Mouse (Mus musculus) MEL (cell line): ENCODE measurements at regions not wholly inside any gene's neighbourhood (a gene's known extent, or its start where the extent isn't known, plus 50 kb on each side); places are given as distances from the start of the nearest gene placed in this dataset.

Experiments
- DNase-seq: peaks from one replicate; pipeline ENCODE4 v3.0.0; 2011; ENCODE audit warnings: low read depth, low spot score
- H3K27ac ChIP-seq: 2 replicates; pipeline ENCODE4 v1.5.1; 2012; ENCODE audit warnings: low read depth, mild to moderate bottlenecking, control low read depth, low read length, moderate library complexity; ENCODE audit not compliant: control insufficient read depth
- H3K27me3 ChIP-seq, 2 experiments: fragments of 150-350 bp in 1 of 2; sonication (generic) in 1 of 2; 2 replicates each; pipeline ENCODE4 v1.6.1; 2012; ENCODE audit warnings: low read length in 2 of 2, mild to moderate bottlenecking in 2 of 2, improper control_type of control experiment in 1 of 2, moderate library complexity in 1 of 2; ENCODE audit not compliant: insufficient read depth in 2 of 2, control insufficient read depth in 1 of 2
- H3K36me3 ChIP-seq, 2 experiments: 2 replicates each; pipeline ENCODE4 v1.6.1; 2012 to 2014; ENCODE audit warnings: low read length in 2 of 2, improper control_type of control experiment in 1 of 2, inconsistent platforms in 1 of 2, mild to moderate bottlenecking in 1 of 2; ENCODE audit not compliant: insufficient read depth in 2 of 2, control insufficient read depth in 1 of 2
- H3K4me1 ChIP-seq, 2 experiments: fragments of 150-350 bp in 1 of 2; sonication (generic) in 1 of 2; 2 replicates each; pipeline ENCODE4 v1.6.1; 2012; ENCODE audit warnings: low read length in 2 of 2, improper control_type of control experiment in 1 of 2, mild to moderate bottlenecking in 1 of 2; ENCODE audit not compliant: insufficient read depth in 2 of 2, control insufficient read depth in 1 of 2
- H3K4me3 ChIP-seq, 2 experiments: fragments of 150-350 bp in 1 of 2; sonication (generic) in 1 of 2; 2 replicates each; pipeline ENCODE4 v1.5.1; 2012; ENCODE audit warnings: low read depth in 2 of 2, low read length in 2 of 2, mild to moderate bottlenecking in 2 of 2, moderate library complexity in 2 of 2, control low read depth in 1 of 2, improper control_type of control experiment in 1 of 2; ENCODE audit not compliant: control insufficient read depth in 1 of 2, insufficient read depth in 1 of 2
- H3K79me2 ChIP-seq: 2 replicates; pipeline ENCODE4 v1.6.1; 2012; ENCODE audit warnings: mild to moderate bottlenecking, low read length, moderate library complexity; ENCODE audit not compliant: control insufficient read depth, poor library complexity, insufficient read depth
- H3K9ac ChIP-seq: 2 replicates; pipeline ENCODE4 v1.6.1; 2012; ENCODE audit warnings: low read depth, mild to moderate bottlenecking, control low read depth, low read length, moderate library complexity; ENCODE audit not compliant: control insufficient read depth, poor library complexity, severe bottlenecking
- H3K9me3 ChIP-seq: fragments of 150-350 bp; sonication (generic); replicated peaks from 2 replicates; pipeline ENCODE4 v1.6.1; 2012; ENCODE audit warnings: mild to moderate bottlenecking, low read length, improper control_type of control experiment, moderate library complexity; ENCODE audit not compliant: insufficient read depth
- CTCF ChIP-seq, 3 experiments: IDR thresholded peaks in 2 of 3; conservative IDR thresholded peaks in 1 of 3; 2 replicates each; pipeline ENCODE4 v1.5.1; 2011 to 2012; ENCODE audit warnings: low read length in 3 of 3, low read depth in 2 of 3, mild to moderate bottlenecking in 2 of 3, improper control_type of control experiment in 1 of 3, inconsistent platforms in 1 of 3, mixed read lengths in 1 of 3, moderate library complexity in 1 of 3; ENCODE audit not compliant: control insufficient read depth in 1 of 3, insufficient read depth in 1 of 3, poor library complexity in 1 of 3, severe bottlenecking in 1 of 3
- ELF1 ChIP-seq: IDR thresholded peaks from 2 replicates; pipeline ENCODE4 v1.6.1; 2014; ENCODE audit warnings: low read depth, mild to moderate bottlenecking, inconsistent platforms, low read length, improper control_type of control experiment, moderate library complexity
- ETS1 ChIP-seq: IDR thresholded peaks from 2 replicates; pipeline ENCODE4 v1.6.1; 2012; ENCODE audit warnings: low read depth, mild to moderate bottlenecking, inconsistent platforms, low read length, improper control_type of control experiment, moderate library complexity
- GABPA ChIP-seq: IDR thresholded peaks from 2 replicates; pipeline ENCODE4 v1.6.1; 2012; ENCODE audit warnings: low read depth, mild to moderate bottlenecking, inconsistent platforms, low read length, improper control_type of control experiment, moderate library complexity
- GATA1 ChIP-seq: IDR thresholded peaks from 2 replicates; pipeline ENCODE4 v1.6.1; 2011; ENCODE audit warnings: low read depth, low read length, improper control_type of control experiment
- HCFC1 ChIP-seq: IDR thresholded peaks from 2 replicates; pipeline ENCODE4 v1.6.1; 2012; ENCODE audit warnings: low read depth, mild to moderate bottlenecking, inconsistent platforms, low read length, improper control_type of control experiment, moderate library complexity
- JUND ChIP-seq: IDR thresholded peaks from 2 replicates; pipeline ENCODE4 v1.6.1; 2011; ENCODE audit warnings: low read depth, mild to moderate bottlenecking, improper control_type of control experiment, low read length
- KAT2A ChIP-seq: conservative IDR thresholded peaks from 2 replicates; pipeline ENCODE4 v1.6.1; 2012; ENCODE audit warnings: low read depth, low read length, improper control_type of control experiment, inconsistent platforms
- MAX ChIP-seq: IDR thresholded peaks from 2 replicates; pipeline ENCODE4 v1.6.1; 2011; ENCODE audit warnings: low read length, improper control_type of control experiment
- MEF2A ChIP-seq: IDR thresholded peaks from 2 replicates; pipeline ENCODE4 v1.6.1; 2014; ENCODE audit warnings: low read depth, mild to moderate bottlenecking, inconsistent platforms, low read length, improper control_type of control experiment; ENCODE audit not compliant: poor library complexity, insufficient replicate concordance, severe bottlenecking; ENCODE audit errors: extremely low read depth
- MXI1 ChIP-seq: IDR thresholded peaks from 2 replicates; pipeline ENCODE4 v1.6.1; 2011; ENCODE audit warnings: mild to moderate bottlenecking, low read depth, low read length, improper control_type of control experiment
- NELFE ChIP-seq: IDR thresholded peaks from 2 replicates; pipeline ENCODE4 v1.6.1; 2011; ENCODE audit warnings: low read depth, low read length, improper control_type of control experiment
- NRF1 ChIP-seq: IDR thresholded peaks from 2 replicates; pipeline ENCODE4 v1.6.1; 2014; ENCODE audit warnings: low read depth, mild to moderate bottlenecking, inconsistent platforms, low read length, improper control_type of control experiment, moderate library complexity; ENCODE audit not compliant: poor library complexity, insufficient read depth, severe bottlenecking
- POLR2A ChIP-seq, 2 experiments: IDR thresholded peaks; 2 replicates each; pipeline ENCODE4 v1.6.1; 2011 to 2012; ENCODE audit warnings: low read length in 2 of 2, mild to moderate bottlenecking in 2 of 2, control low read depth in 1 of 2, improper control_type of control experiment in 1 of 2, low read depth in 1 of 2, moderate library complexity in 1 of 2; ENCODE audit not compliant: control insufficient read depth in 1 of 2, insufficient read depth in 1 of 2, poor library complexity in 1 of 2
- POLR2AphosphoS2 ChIP-seq: IDR thresholded peaks from 2 replicates; pipeline ENCODE4 v1.6.1; 2011; ENCODE audit warnings: low read length, improper control_type of control experiment
- POLR2AphosphoS5 ChIP-seq: IDR thresholded peaks from 2 replicates; pipeline ENCODE4 v1.6.1; 2012; ENCODE audit warnings: low read depth, borderline replicate concordance, mild to moderate bottlenecking, inconsistent platforms, low read length, moderate library complexity, mixed read lengths
- RAD21 ChIP-seq: IDR thresholded peaks from 2 replicates; pipeline ENCODE4 v1.6.1; 2011; ENCODE audit warnings: mild to moderate bottlenecking, low read depth, low read length, improper control_type of control experiment
- SIN3A ChIP-seq: IDR thresholded peaks from 2 replicates; pipeline ENCODE4 v1.6.1; 2012; ENCODE audit warnings: low read length, improper control_type of control experiment, inconsistent platforms
- SMC3 ChIP-seq: IDR thresholded peaks from 2 replicates; pipeline ENCODE4 v1.6.1; 2011; ENCODE audit warnings: low read depth, low read length, improper control_type of control experiment
- TAL1 ChIP-seq: IDR thresholded peaks from 2 replicates; pipeline ENCODE4 v1.6.1; 2012; ENCODE audit warnings: mild to moderate bottlenecking, inconsistent platforms, low read length, moderate library complexity, mixed read lengths
- UBTF ChIP-seq: IDR thresholded peaks from 2 replicates; pipeline ENCODE4 v1.6.1; 2012; ENCODE audit warnings: low read depth, mild to moderate bottlenecking, inconsistent platforms, low read length, improper control_type of control experiment, moderate library complexity, borderline replicate concordance; ENCODE audit not compliant: insufficient read depth
- USF1 ChIP-seq: IDR thresholded peaks from 2 replicates; pipeline ENCODE4 v1.6.1; 2014; ENCODE audit warnings: low read depth, mild to moderate bottlenecking, inconsistent platforms, low read length, improper control_type of control experiment, moderate library complexity
- USF2 ChIP-seq, 2 experiments: IDR thresholded peaks; 2 replicates each; pipeline ENCODE4 v1.6.1; 2011 to 2012; ENCODE audit warnings: improper control_type of control experiment in 2 of 2, low read length in 2 of 2, borderline replicate concordance in 1 of 2, inconsistent platforms in 1 of 2, low read depth in 1 of 2, mild to moderate bottlenecking in 1 of 2; ENCODE audit not compliant: insufficient read depth in 1 of 2
- ZMIZ1 ChIP-seq: IDR thresholded peaks from 2 replicates; pipeline ENCODE4 v1.6.1; 2012; ENCODE audit warnings: low read depth, mild to moderate bottlenecking, inconsistent platforms, low read length, improper control_type of control experiment, moderate library complexity
- ZNF384 ChIP-seq: IDR thresholded peaks from 2 replicates; pipeline ENCODE4 v1.6.1; 2012; ENCODE audit warnings: low read depth, mild to moderate bottlenecking, inconsistent platforms, low read length, improper control_type of control experiment

DNA sequence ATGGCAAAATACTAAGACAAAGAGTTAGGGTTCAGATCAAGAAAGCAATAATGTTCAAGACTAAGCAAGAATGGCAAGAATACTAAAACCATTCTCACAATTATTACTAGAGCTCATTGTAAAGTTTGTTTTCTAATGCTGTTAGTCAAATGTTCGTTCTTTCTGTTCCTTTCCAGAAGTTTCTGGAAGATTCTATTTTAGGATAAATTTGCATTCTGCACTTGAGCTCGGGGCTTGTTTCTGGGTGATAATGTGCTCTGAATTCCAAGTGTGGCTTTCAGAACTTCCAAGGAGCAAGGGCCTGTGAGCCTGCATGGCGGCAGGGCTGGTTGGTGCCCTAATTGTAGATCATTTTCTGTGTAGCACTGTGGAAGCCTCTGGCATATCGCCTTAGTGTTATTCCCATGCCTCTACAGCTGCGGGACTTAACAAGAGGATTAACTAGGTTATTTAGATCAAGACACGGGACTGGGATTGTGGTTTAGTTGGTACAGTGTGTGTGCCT is 57.1 kb upstream of the Sash1 start:
- DNase-seq: no peak
- Histone ChIP-seq H3K9ac (no peak overlapping the region), H3K4me1 (no peaks in the 10 kb centered on the region), H3K36me3 (no peaks in the 10 kb centered on the region), H3K79me2 (no peaks in the 10 kb centered on the region), H3K27me3 (no peaks in the 10 kb centered on the region), H3K4me3 (no peak overlapping the region), H3K9me3 (no peaks in the 10 kb centered on the region), H3K27ac (no peak overlapping the region)
- TF ChIP-seq JUND (no peak), RAD21 (no peak), MAX (no peak), MXI1 (no peak), ZMIZ1 (no peak), TAL1 (no peak), SIN3A (no peak)

- H3K9ac ChIP-seq: no peak overlapping the region
- no peaks in the 10 kb centered on the region for H3K27me3 ChIP-seq
- TF ChIP-seq ETS1 (no peak), NELFE (no peak), SMC3 (no peak), UBTF (no peak), NRF1 (no peak), ELF1 (no peak), USF2 (IDR thresholded peaks at IDR 0.05; ENCODE audit: borderline replicate concordance in 1 of 2, insufficient read depth in 1 of 2, low read depth in 1 of 2, low read length in 2 of 2) (no peak), USF1 (no peak), MEF2A (no peak), GABPA (no peak), GATA1 (no peak), POLR2AphosphoS2 (no peak), CTCF (IDR thresholded peaks at IDR 0.05 in 2 of 3, conservative IDR thresholded peaks at IDR 0.05 in 1 of 3; ENCODE audit: control insufficient read depth in 1 of 3, insufficient read depth in 1 of 3, low read depth in 2 of 3, low read length in 3 of 3, poor library complexity in 1 of 3, severe bottlenecking in 1 of 3) (no peak), POLR2A (IDR thresholded peaks at IDR 0.05; ENCODE audit: control insufficient read depth in 1 of 2, insufficient read depth in 1 of 2, low read depth in 1 of 2, low read length in 2 of 2, poor library complexity in 1 of 2) (no peak), KAT2A (no peak), MXI1 (no peak), POLR2AphosphoS5 (no peak), ZNF384 (no peak), HCFC1 (no peak)
- H3K4me1 ChIP-seq: no peaks in the 10 kb centered on the region
- no peak overlapping the region for H3K4me3 ChIP-seq
- no peaks in the 10 kb centered on the region for H3K9me3 ChIP-seq
- H3K36me3 ChIP-seq: no peaks in the 10 kb centered on the region
- no peaks in the 10 kb centered on the region for H3K79me2 ChIP-seq
- no peak overlapping the region for H3K27ac ChIP-seq
- no peak for DNase-seq
These were observed 50.5 kb upstream of the Sash1 start for GRCm38 (mm10) chr10:8936369-8936768.
